Mouse (Mus musculus) ES-E14 (cell line): ENCODE measurements around the gene Npcd. TPM values are rescaled to one million over a fixed set of nuclear protein-coding genes. Genes with fewer than 3 reads are reported as not detected.

Experiments used
- DNase-seq: peaks from one replicate; pipeline ENCODE4 v3.0.0-alpha.2; 2013; ENCODE audit warnings: low read depth, low spot score
- H3K27ac ChIP-seq: 2 replicates; pipeline ENCODE4 v1.5.1; 2012; ENCODE audit warnings: low read depth, mild to moderate bottlenecking, low read length, moderate library complexity, mixed read lengths; ENCODE audit not compliant: poor library complexity, insufficient read depth, severe bottlenecking
- H3K36me3 ChIP-seq: 2 replicates; pipeline ENCODE4 v1.6.1; 2012; ENCODE audit warnings: mild to moderate bottlenecking, low read length, moderate library complexity, mixed read lengths; ENCODE audit not compliant: control insufficient read depth, poor library complexity, insufficient read depth, severe bottlenecking
- H3K4me1 ChIP-seq, 2 experiments: fragments of 150-350 bp in 1 of 2; sonication (generic) in 1 of 2; 2 replicates each; pipeline ENCODE4 v1.6.1; 2012; ENCODE audit warnings: low read length in 2 of 2, mild to moderate bottlenecking in 1 of 2, mixed read lengths in 1 of 2; ENCODE audit not compliant: control insufficient read depth in 2 of 2, insufficient read depth in 2 of 2, poor library complexity in 1 of 2
- H3K4me3 ChIP-seq, 2 experiments: fragments of 150-350 bp in 1 of 2; sonication (generic) in 1 of 2; 2 replicates each; pipeline ENCODE4 v1.5.1; 2012; ENCODE audit warnings: low read length in 2 of 2, low read depth in 1 of 2, mild to moderate bottlenecking in 1 of 2, mixed read lengths in 1 of 2; ENCODE audit not compliant: insufficient read depth in 1 of 2, poor library complexity in 1 of 2, severe bottlenecking in 1 of 2
- H3K9ac ChIP-seq: 2 replicates; pipeline ENCODE4 v1.6.1; 2012; ENCODE audit warnings: low read depth, mild to moderate bottlenecking, low read length, mixed read lengths; ENCODE audit not compliant: poor library complexity, insufficient read depth, severe bottlenecking
- H3K9me3 ChIP-seq: fragments of 150-350 bp; sonication (generic); 2 replicates; pipeline ENCODE4 v1.6.1; 2012; ENCODE audit warnings: low read depth, mild to moderate bottlenecking, low read length; ENCODE audit not compliant: control insufficient read depth, insufficient read depth
- CHD2 ChIP-seq: IDR thresholded peaks from 2 replicates; pipeline ENCODE4 v1.6.1; 2014; ENCODE audit warnings: mild to moderate bottlenecking, low read depth, low read length, inconsistent platforms
- HCFC1 ChIP-seq: IDR thresholded peaks from 2 replicates; pipeline ENCODE4 v1.6.1; 2012; ENCODE audit warnings: low read length, inconsistent platforms, borderline replicate concordance; ENCODE audit not compliant: insufficient read depth
- MAFK ChIP-seq: IDR thresholded peaks from 2 replicates; pipeline ENCODE4 v1.6.1; 2014; ENCODE audit warnings: mild to moderate bottlenecking, low read depth, low read length, inconsistent platforms; ENCODE audit not compliant: insufficient read depth
- ZC3H11A ChIP-seq: IDR thresholded peaks from 2 replicates; pipeline ENCODE4 v1.6.1; 2012; ENCODE audit warnings: low read depth, mild to moderate bottlenecking, inconsistent platforms, low read length, borderline replicate concordance
- ZNF384 ChIP-seq: IDR thresholded peaks from 2 replicates; pipeline ENCODE4 v1.6.1; 2012; ENCODE audit warnings: low read depth, low read length, inconsistent platforms
- in situ Hi-C, 2 experiments: fragments of 600-800 bp; cut with MboI; formaldehyde crosslinking; loops; one replicate each; pipeline ENCODE4 v1.15.1; 2025; ENCODE audit warnings: low sequenced_read_pairs in 2 of 2, inconsistent platforms in 1 of 2; ENCODE audit not compliant: unreplicated experiment in 2 of 2
- total RNA-seq: library from RNA; depleted of rRNA; stranded (reverse); fragments of 300-350 nt; gene quantifications from 2 replicates; pipeline ENCODE4 v1.2.3, GENCODE M21; 2012

The Npcd gene
- total RNA-seq, 1 experiment, result 3.4 TPM

DNA sequence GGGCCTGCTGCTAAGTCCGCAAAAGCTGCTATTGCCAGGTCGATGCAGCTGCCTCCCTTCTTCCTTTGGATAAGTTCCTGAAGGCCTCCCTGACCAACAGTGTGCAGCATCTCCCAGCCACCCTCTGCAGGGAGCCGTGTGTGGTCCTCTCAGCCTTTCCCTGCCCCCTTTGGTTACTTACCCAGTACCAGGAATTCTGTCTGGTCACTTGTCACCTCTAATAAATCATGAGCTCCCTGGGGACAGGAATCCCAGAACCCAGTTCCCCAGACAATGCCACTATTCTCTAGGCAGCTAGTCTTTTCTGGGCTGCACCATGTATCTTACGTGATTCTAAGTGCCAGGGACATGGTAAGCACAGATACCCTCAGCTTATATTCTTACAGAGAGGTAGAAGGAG is 11.9 kb upstream of the Npcd start:
- in situ Hi-C loops, result no loop called here
- H3K4me3 ChIP-seq, result peak overlapping the region; percentile 10 to 46; a peak in 3 of 4 replicates
- no peaks in the 10 kb centered on the region for H3K9me3 ChIP-seq
- H3K36me3 ChIP-seq, result peaks cover 16% of the 10 kb centered on the region
- no peak for TF ChIP-seq ZNF384
- TF ChIP-seq MAFK, result no peak
- no peak for TF ChIP-seq HCFC1
- TF ChIP-seq ZC3H11A, result no peak
- TF ChIP-seq CHD2, result no peak
- H3K27ac ChIP-seq, result peak overlapping the region; percentile 65
- peak overlapping the region; percentile 61 for H3K9ac ChIP-seq
- peaks cover 4 to 9% of the 10 kb centered on the region in 2 experiments; a peak in 3 of 4 replicates for H3K4me1 ChIP-seq
- no peak for DNase-seq

DNA sequence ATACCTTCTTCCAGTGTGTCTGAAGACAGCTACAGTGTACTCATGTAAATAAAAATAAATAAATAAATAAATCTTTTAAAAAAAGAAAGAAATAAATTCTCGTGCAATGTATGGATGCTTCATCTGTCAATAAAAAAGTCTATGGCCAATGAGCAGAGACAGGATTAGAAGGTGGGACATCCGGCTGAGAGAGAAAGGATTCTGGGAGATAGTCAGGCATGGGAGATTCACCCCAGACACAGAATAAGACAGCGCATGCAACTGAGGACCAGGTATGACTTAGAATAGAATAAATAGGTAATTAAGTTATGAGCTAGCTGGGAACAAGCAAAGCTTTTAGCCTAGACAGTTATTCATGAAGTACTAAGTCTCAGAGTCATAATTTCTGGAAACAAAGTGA is 8.9 kb upstream of the Npcd start:
- Histone ChIP-seq H3K9ac (peak overlapping the region; percentile 52; the same call in 1 of the 2 replicates), H3K27ac (no peak overlapping the region), H3K4me1 (peaks cover 4 to 5% of the 10 kb centered on the region in 2 experiments; a peak in 2 of 4 replicates), H3K9me3 (no peaks in the 10 kb centered on the region), H3K36me3 (peaks cover 9% of the 10 kb centered on the region), H3K4me3 (peak overlapping the region; percentile 31 to 55; a peak in 2 of 4 replicates)
- no peak for DNase-seq
- TF ChIP-seq CHD2 (peak; percentile 76; the same call in 1 of the 2 replicates), ZNF384 (no peak), ZC3H11A (no peak), HCFC1 (no peak)
- in situ Hi-C loops, result no loop called here

DNA sequence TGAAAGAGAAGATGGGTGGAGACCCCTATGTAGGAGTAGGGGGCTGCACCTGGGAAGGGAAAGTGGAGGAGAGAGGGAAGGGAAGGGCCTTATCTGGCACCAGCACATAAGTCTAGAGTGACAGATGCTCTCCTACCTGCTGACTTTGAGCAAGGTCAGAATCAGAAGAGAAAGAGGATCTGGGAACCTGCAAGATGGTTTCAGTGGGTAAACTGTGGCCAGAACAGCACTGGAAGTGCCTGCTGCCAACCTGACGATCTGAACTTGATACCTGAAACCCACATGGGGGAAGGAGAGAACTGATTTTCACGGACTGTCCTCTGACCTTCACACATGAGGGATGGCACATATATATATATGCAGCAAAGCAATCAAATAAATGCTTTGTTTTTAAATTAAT is 6.2 kb upstream of the Npcd start:
- H3K4me3 ChIP-seq, result no peak overlapping the region
- in situ Hi-C loops, result no loop called here
- H3K9me3 ChIP-seq, result no peaks in the 10 kb centered on the region
- peaks cover 0 to 5% of the 10 kb centered on the region in 2 experiments; a peak in 1 of 4 replicates for H3K4me1 ChIP-seq
- DNase-seq, result no peak
- peaks cover 9% of the 10 kb centered on the region for H3K36me3 ChIP-seq
- no peak overlapping the region for H3K27ac ChIP-seq
- TF ChIP-seq ZNF384 (no peak), ZC3H11A (no peak), CHD2 (no peak), HCFC1 (no peak), MAFK (no peak)
- H3K9ac ChIP-seq, result no peak overlapping the region

DNA sequence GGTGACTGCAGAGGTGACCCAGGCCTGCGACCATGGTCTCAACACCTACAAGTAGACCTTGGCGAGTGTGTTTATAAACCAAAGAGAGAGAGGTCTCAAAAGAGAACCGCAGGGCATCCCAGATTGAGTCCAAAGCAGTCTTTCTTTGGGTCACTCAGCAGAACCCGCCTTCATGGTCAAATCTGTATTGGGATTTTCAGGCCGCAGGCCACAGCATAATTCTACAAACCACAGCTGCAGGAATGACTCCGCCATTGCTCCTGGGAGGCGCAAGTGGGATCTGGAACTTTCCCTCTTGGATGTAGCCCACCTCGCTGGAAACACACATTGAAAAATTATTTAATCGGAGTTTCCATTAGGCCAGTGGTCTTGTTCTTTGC is 834 bp upstream of the Npcd start:
- Histone ChIP-seq H3K36me3 (peaks cover 15% of the 10 kb centered on the region; the same call in 1 of the 2 replicates), H3K4me1 (peaks cover 0 to 10% of the 10 kb centered on the region in 2 experiments; a peak in 1 of 4 replicates), H3K27ac (no peak overlapping the region), H3K4me3 (peak overlapping the region in 1 of 2 experiments; percentile 72; a peak in 1 of 4 replicates), H3K9me3 (no peaks in the 10 kb centered on the region), H3K9ac (no peak overlapping the region)
- in situ Hi-C loops, result no loop called here
- TF ChIP-seq CHD2, result no peak
- no peak for TF ChIP-seq ZNF384
- no peak for TF ChIP-seq HCFC1
- no peak for TF ChIP-seq ZC3H11A
- TF ChIP-seq MAFK, result no peak
- DNase-seq, result no peak

DNA sequence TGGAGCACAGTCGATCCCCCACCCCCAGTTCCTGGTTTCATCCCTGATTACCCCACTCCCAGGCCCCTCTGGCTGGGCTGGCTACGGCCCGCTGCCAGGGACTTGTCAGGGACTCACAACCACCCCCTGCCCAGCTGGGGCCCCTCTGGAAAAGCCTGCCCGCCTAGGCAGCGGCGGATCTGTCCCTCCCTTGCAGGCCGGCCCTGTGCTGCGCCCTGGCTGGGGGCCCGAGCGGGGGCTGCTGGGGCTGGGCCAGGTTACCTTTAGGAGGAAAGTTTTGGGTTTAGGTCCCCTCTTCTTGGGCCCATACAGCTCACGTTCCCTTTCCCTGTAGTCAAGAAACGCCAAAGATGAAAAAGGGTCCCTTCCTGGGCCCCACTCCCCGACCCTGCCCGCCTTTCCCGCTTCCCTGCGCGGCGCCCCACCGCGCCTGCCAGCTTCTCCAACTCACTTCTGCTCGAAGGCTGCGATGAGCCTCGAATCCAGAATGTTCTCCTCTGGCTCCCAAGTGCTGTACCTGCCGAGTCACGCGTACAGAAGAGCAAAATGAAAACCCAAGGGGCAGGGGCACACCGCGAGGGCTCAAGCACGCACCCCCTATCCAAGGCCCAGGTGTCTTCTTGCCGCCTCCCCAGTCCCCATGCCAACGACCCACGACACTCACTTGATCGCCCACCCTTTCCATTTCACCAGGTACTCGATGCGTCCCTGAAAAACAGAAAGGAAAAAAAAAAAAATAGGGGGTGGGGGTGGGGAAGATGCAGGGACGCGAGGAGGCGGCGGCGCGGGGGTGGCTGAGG is 586 bp downstream of the Npcd start:
- Histone ChIP-seq H3K27ac (peak overlapping the region; percentile 72), H3K4me1 (peaks cover 0 to 13% of the 10 kb centered on the region in 2 experiments; a peak in 1 of 4 replicates), H3K4me3 (peak overlapping the region; percentile 97 to 98), H3K9ac (peak overlapping the region; percentile 96), H3K9me3 (no peaks in the 10 kb centered on the region), H3K36me3 (peaks cover 25% of the 10 kb centered on the region; the same call in 1 of the 2 replicates)
- in situ Hi-C loops, result no loop called here
- DNase-seq, result no peak
- TF ChIP-seq MAFK, result no peak
- TF ChIP-seq ZNF384, result peak; percentile 74; the same call in 1 of the 2 replicates
